Mouse (Mus musculus) limb, embryonic 10.5 days (tissue): ENCODE measurements around the gene Kcne3. TPM values are rescaled to one million over a fixed set of nuclear protein-coding genes. Genes with fewer than 3 reads are reported as not detected.

Experiments
- DNase-seq: peaks from one replicate; pipeline ENCODE4 v3.0.0-alpha.2; 2017; ENCODE audit warnings: low spot score
- H3K27ac ChIP-seq: fragments of 300-500 bp; sonication (generic); 2 replicates; pipeline ENCODE4 v1.5.1; 2016; ENCODE audit warnings: mild to moderate bottlenecking
- H3K27me3 ChIP-seq: fragments of 300-500 bp; sonication (generic); 2 replicates; pipeline ENCODE4 v1.6.1; 2016; ENCODE audit warnings: low read depth, mild to moderate bottlenecking; ENCODE audit not compliant: poor library complexity, severe bottlenecking
- H3K36me3 ChIP-seq: fragments of 300-500 bp; sonication (generic); 2 replicates; pipeline ENCODE4 v1.6.1; 2016; ENCODE audit warnings: mild to moderate bottlenecking, moderate library complexity
- H3K4me1 ChIP-seq: fragments of 300-500 bp; sonication (generic); 2 replicates; pipeline ENCODE4 v1.6.1; 2016
- H3K4me3 ChIP-seq: fragments of 300-500 bp; sonication (generic); 2 replicates; pipeline ENCODE4 v1.5.1; 2016; ENCODE audit warnings: mild to moderate bottlenecking, moderate library complexity
- H3K9me3 ChIP-seq: fragments of 300-500 bp; sonication (generic); replicated peaks from 2 replicates; pipeline ENCODE4 v1.6.1; 2016; ENCODE audit warnings: mild to moderate bottlenecking
- WGBS: fragments of 180-500 bp; shearing (Covaris S2); methylation state at CpG from one replicate; pipeline ENCODE4 v1.1.7; 2016; 5-methylcytosine and 5-hydroxymethylcytosine counted together
- polyA plus RNA-seq: library from polyadenylated mRNA; unstranded; fragments of >200 nt; fragmentation: Nextera tagmentation; extraction: Ambion mirVana; gene quantifications from 2 replicates; pipeline ENCODE4 v1.2.1, GENCODE M21; 2016

The Kcne3 gene
- polyA plus RNA-seq, 1 experiment from 2014 or later: 18.0 TPM

- H3K27ac ChIP-seq: no peak overlapping the region
- no peaks in the 10 kb centered on the region for H3K9me3 ChIP-seq
- H3K4me1 ChIP-seq: 0 out of 2 replicates have a peak, but pooled peaks cover 4% of the 10 kb centered on the region
- no peak overlapping the region; the same call in 1 of the 2 replicates for H3K4me3 ChIP-seq
- WGBS: 70% methylated on average over 3 of the region's 3 CpGs
- no peaks in the 10 kb centered on the region for H3K27me3 ChIP-seq
- H3K36me3 ChIP-seq: no peaks in the 10 kb centered on the region
- no peak for DNase-seq
Observed at GRCm38 (mm10) chr7:100228957-100229356, 52.7 kb downstream of the Kcne3 start.

GRCm38 (mm10) chr7:100230646-100231045, 54.3 kb downstream of the Kcne3 start:
- Histone ChIP-seq H3K9me3 (no peaks in the 10 kb centered on the region), H3K4me1 (0 out of 2 replicates have a peak, but pooled peaks cover 4% of the 10 kb centered on the region), H3K27me3 (no peaks in the 10 kb centered on the region), H3K4me3 (no peak overlapping the region), H3K27ac (no peak overlapping the region), H3K36me3 (no peaks in the 10 kb centered on the region)
- DNase-seq: no peak
- 100% methylated on average over 1 of the region's 1 CpGs for WGBS

GRCm38 (mm10) chr7:100231661-100232060, 55.4 kb downstream of the Kcne3 start:
- Histone ChIP-seq H3K9me3 (no peaks in the 10 kb centered on the region), H3K4me3 (no peak overlapping the region), H3K27ac (no peak overlapping the region), H3K36me3 (no peaks in the 10 kb centered on the region), H3K4me1 (0 out of 2 replicates have a peak, but pooled peaks cover 4% of the 10 kb centered on the region), H3K27me3 (no peaks in the 10 kb centered on the region)
- 47% methylated on average over 1 of the region's 1 CpGs for WGBS
- no peak for DNase-seq

- DNase-seq: no peak
- no peaks in the 10 kb centered on the region for H3K9me3 ChIP-seq
- H3K4me1 ChIP-seq: no peaks in the 10 kb centered on the region
- H3K27me3 ChIP-seq: no peaks in the 10 kb centered on the region
- no peak overlapping the region for H3K27ac ChIP-seq
- H3K36me3 ChIP-seq: no peaks in the 10 kb centered on the region
- no peak overlapping the region for H3K4me3 ChIP-seq
Observed at GRCm38 (mm10) chr7:100233681-100234080, 57.4 kb downstream of the Kcne3 start.

Other genes with a start within 250 kb of the Kcne3 start
- gene Rnf169, start 196.1 kb upstream of the Kcne3 start, polyA plus RNA-seq: 5.6 and 6.3 TPM in 2 replicates
- gene Chrdl2, start 170.3 kb upstream of the Kcne3 start, polyA plus RNA-seq: 0.14 and 0.19 TPM in 2 replicates
- gene Pold3, start 54.9 kb upstream of the Kcne3 start, polyA plus RNA-seq: 102 and 107 TPM in 2 replicates
- gene Lipt2, start 17.2 kb upstream of the Kcne3 start, polyA plus RNA-seq: 28.5 and 29.2 TPM in 2 replicates
- gene Pgm2l1, start 50.9 kb downstream of the Kcne3 start, polyA plus RNA-seq: 1.9 and 3.3 TPM in 2 replicates
- gene P4ha3, start 109.0 kb downstream of the Kcne3 start, polyA plus RNA-seq: 1.1 and 2.4 TPM in 2 replicates
- gene C2cd3, start 195.7 kb downstream of the Kcne3 start, polyA plus RNA-seq: 31.2 and 40.3 TPM in 2 replicates
- gene Ppme1, start 195.8 kb downstream of the Kcne3 start, polyA plus RNA-seq: 79.1 and 84.2 TPM in 2 replicates